Mouse (Mus musculus) liver, adult 2 months (tissue): ENCODE measurements at regions not wholly inside any gene's neighbourhood (a gene's known extent, or its start where the extent isn't known, plus 50 kb on each side); places are given as distances from the start of the nearest gene placed in this dataset.
A peak's percentile ranks its signal among the peaks of the same experiment; 100 is the strongest.

ENCODE experiments used
- DNase-seq: peaks from one replicate; pipeline ENCODE4 v3.0.0-alpha.2; 2011; ENCODE audit warnings: low read depth, low spot score; ENCODE audit errors: extremely low read depth
- H3K27ac ChIP-seq: fragments of 200-500 bp; replicated peaks from 2 replicates; pipeline ENCODE4 v1.5.1; 2012; ENCODE audit warnings: low read depth, mild to moderate bottlenecking, control low read depth, inconsistent platforms, low read length; ENCODE audit not compliant: insufficient read depth
- H3K27me3 ChIP-seq: fragments of 200-500 bp; 2 replicates; pipeline ENCODE4 v1.6.1; 2012; ENCODE audit warnings: mild to moderate bottlenecking, moderate library complexity, low read length, inconsistent platforms; ENCODE audit not compliant: control insufficient read depth, insufficient read depth
- H3K36me3 ChIP-seq: fragments of 200-500 bp; 2 replicates; pipeline ENCODE4 v1.6.1; 2012; ENCODE audit warnings: low read length, inconsistent platforms; ENCODE audit not compliant: control insufficient read depth, insufficient read depth
- H3K4me1 ChIP-seq: fragments of 200-500 bp; 2 replicates; pipeline ENCODE4 v1.6.1; 2011; ENCODE audit warnings: low read length; ENCODE audit not compliant: control insufficient read depth, insufficient read depth
- H3K4me3 ChIP-seq: fragments of 200-500 bp; 2 replicates; pipeline ENCODE4 v1.5.1; 2011; ENCODE audit warnings: low read depth, mild to moderate bottlenecking, control low read depth, low read length, moderate library complexity; ENCODE audit not compliant: insufficient read depth
- H3K79me2 ChIP-seq: fragments of 200-500 bp; 2 replicates; pipeline ENCODE4 v1.6.1; 2012; ENCODE audit warnings: inconsistent platforms, mild to moderate bottlenecking, low read length, moderate library complexity; ENCODE audit not compliant: control insufficient read depth, insufficient read depth
- H3K9ac ChIP-seq: fragments of 200-500 bp; 2 replicates; pipeline ENCODE4 v1.6.1; 2012; ENCODE audit warnings: low read depth, mild to moderate bottlenecking, control low read depth, inconsistent platforms, low read length
- CTCF ChIP-seq: fragments of 200-500 bp; IDR thresholded peaks from 2 replicates; pipeline ENCODE4 v1.5.1; 2011; ENCODE audit warnings: low read depth, low read length, control low read depth
- POLR2A ChIP-seq: fragments of 200-500 bp; IDR thresholded peaks from 2 replicates; pipeline ENCODE4 v1.6.1; 2011; ENCODE audit warnings: low read length, control low read depth; ENCODE audit not compliant: insufficient read depth; ENCODE audit errors: extremely low read depth
- WGBS: fragments of 180-500 bp; shearing (Covaris S2); methylation state at CpG from one replicate; pipeline ENCODE4 v1.1.7; 2018; 5-methylcytosine and 5-hydroxymethylcytosine counted together

- WGBS = 14% methylated on average over 14 of the region's 14 CpGs
- Histone ChIP-seq H3K4me1 (peaks cover 14% of the 10 kb centered on the region), H3K27me3 (no peaks in the 10 kb centered on the region), H3K36me3 (no peaks in the 10 kb centered on the region), H3K4me3 (no peak overlapping the region), H3K79me2 (no peaks in the 10 kb centered on the region), H3K9ac (no peak overlapping the region), H3K27ac (no peak overlapping the region; the same call in 1 of the 2 replicates)
- peak; percentile 51 for DNase-seq
- TF ChIP-seq CTCF (no peak), POLR2A (no peak)
Observed at GRCm38 (mm10) chr12:86824860-86825583, 59.6 kb downstream of the Irf2bpl start.

- H3K79me2 ChIP-seq = no peaks in the 10 kb centered on the region
- H3K9ac ChIP-seq = peak overlapping the region; percentile 60
- peaks cover 14% of the 10 kb centered on the region for H3K4me1 ChIP-seq
- peak overlapping the region; percentile 43; the same call in 1 of the 2 replicates for H3K4me3 ChIP-seq
- DNase-seq = no peak
- TF ChIP-seq POLR2A (no peak), CTCF (no peak)
- 28% methylated on average over 29 of the region's 29 CpGs for WGBS
- no peaks in the 10 kb centered on the region for H3K27me3 ChIP-seq
- H3K36me3 ChIP-seq = no peaks in the 10 kb centered on the region
- H3K27ac ChIP-seq = peak overlapping the region; percentile 25
Observed at GRCm38 (mm10) chr12:86823855-86824589, 60.6 kb downstream of the Irf2bpl start.

- Histone ChIP-seq H3K36me3 (no peaks in the 10 kb centered on the region), H3K79me2 (no peaks in the 10 kb centered on the region), H3K27me3 (no peaks in the 10 kb centered on the region), H3K9ac (peak overlapping the region; percentile 60; the same call in 1 of the 2 replicates), H3K4me3 (0 out of 2 replicates have a peak overlapping the region, but pooled peaks have one; percentile 43), H3K4me1 (peaks cover 14% of the 10 kb centered on the region), H3K27ac (peak overlapping the region; percentile 25)
- TF ChIP-seq CTCF (no peak), POLR2A (no peak)
- 83% methylated on average over 4 of the region's 4 CpGs for WGBS
- no peak for DNase-seq
Observed at GRCm38 (mm10) chr12:86823488-86823854, 61.1 kb downstream of the Irf2bpl start.

GRCm38 (mm10) chr12:86821183-86821582 is 63.4 kb downstream of the Irf2bpl start:
- Histone ChIP-seq H3K4me1 (peaks cover 16% of the 10 kb centered on the region), H3K36me3 (no peaks in the 10 kb centered on the region), H3K79me2 (no peaks in the 10 kb centered on the region), H3K9ac (no peak overlapping the region), H3K4me3 (no peak overlapping the region), H3K27ac (no peak overlapping the region), H3K27me3 (no peaks in the 10 kb centered on the region)
- TF ChIP-seq POLR2A = no peak
- no peak for TF ChIP-seq CTCF
- 88% methylated on average over 6 of the region's 6 CpGs for WGBS
- no peak for DNase-seq

GRCm38 (mm10) chr12:86819568-86819967 is 65.0 kb downstream of the Irf2bpl start:
- no peak for DNase-seq
- no peaks in the 10 kb centered on the region for H3K36me3 ChIP-seq
- WGBS = 97% methylated on average over 6 of the region's 6 CpGs
- H3K4me1 ChIP-seq = peaks cover 6% of the 10 kb centered on the region
- no peaks in the 10 kb centered on the region for H3K27me3 ChIP-seq
- no peaks in the 10 kb centered on the region for H3K79me2 ChIP-seq
- H3K4me3 ChIP-seq = no peak overlapping the region
- no peak for TF ChIP-seq CTCF
- no peak for TF ChIP-seq POLR2A
- H3K9ac ChIP-seq = no peak overlapping the region
- H3K27ac ChIP-seq = no peak overlapping the region

- H3K36me3 ChIP-seq = no peaks in the 10 kb centered on the region
- no peak overlapping the region for H3K4me3 ChIP-seq
- TF ChIP-seq CTCF = no peak
- TF ChIP-seq POLR2A = no peak
- 84% methylated on average over 5 of the region's 5 CpGs for WGBS
- DNase-seq = no peak
- H3K27ac ChIP-seq = no peak overlapping the region
- no peaks in the 10 kb centered on the region for H3K79me2 ChIP-seq
- peaks cover 5% of the 10 kb centered on the region for H3K4me1 ChIP-seq
- no peak overlapping the region for H3K9ac ChIP-seq
- H3K27me3 ChIP-seq = no peaks in the 10 kb centered on the region
Observed at GRCm38 (mm10) chr12:86819163-86819562, 65.4 kb downstream of the Irf2bpl start.
